Mouse (Mus musculus) 416B (cell line): Measurements from ENCODE around the gene Snai1.

Experiments
- DNase-seq: peaks from one replicate; pipeline ENCODE4 v3.0.0; 2011; ENCODE audit warnings: low read depth

The Snai1 gene

GRCm38 (mm10) chr2:167519606-167520252 is 18.3 kb upstream of the Snai1 start:
- DNase-seq: peak; percentile 44

GRCm38 (mm10) chr2:167528278-167528677 is 9.7 kb upstream of the Snai1 start:
- DNase-seq: no peak

DNA sequence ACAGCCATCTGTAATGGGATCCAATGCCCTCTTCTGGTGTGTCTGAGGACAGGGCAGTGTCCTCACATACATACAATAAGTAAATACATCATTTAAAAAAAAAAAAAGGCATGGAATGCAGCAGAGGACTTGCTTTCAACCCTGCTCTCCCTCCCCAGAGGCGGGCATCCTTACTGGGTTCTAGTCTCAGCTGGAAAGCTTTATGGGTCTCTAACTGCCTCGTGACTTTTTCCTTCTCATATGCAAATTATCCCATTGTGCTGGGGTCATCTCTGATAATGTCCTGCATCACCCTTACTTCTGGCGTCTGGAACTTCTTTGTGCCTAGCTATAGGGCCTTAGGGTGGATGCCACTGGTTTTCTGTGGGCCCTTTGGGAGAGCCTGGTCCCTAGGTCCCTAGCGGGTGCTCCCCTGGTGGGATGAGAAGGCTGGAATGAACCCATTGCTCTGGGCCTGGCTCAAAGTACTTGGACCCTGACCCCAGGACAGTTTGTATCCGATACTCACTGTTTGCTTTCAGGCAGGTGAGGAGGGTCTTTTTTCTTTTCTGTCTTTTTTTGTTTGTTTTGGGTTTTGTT is 8.0 kb upstream of the Snai1 start:
- no peak for DNase-seq

GRCm38 (mm10) chr2:167530536-167530935 is 7.5 kb upstream of the Snai1 start:
- no peak for DNase-seq

DNA sequence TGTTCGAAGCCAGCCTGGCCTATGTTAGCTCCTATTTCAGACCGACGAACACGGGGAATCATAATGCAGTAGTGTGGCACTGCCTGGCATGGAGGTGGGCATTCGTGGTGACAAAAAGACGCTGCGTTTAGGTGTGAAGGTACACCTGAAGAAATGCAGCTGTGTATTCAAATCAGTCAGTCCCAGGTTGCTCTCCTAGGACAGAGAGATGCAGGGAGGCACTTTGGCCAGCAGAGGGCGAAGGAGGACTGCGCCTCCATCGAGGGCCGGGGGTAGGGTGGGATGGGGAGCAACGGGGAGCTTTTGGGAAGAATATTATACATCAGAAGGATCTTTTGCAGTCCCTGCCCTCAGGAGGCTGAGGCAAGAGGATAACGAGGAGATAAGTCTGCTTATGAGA is 5.9 kb upstream of the Snai1 start:
- DNase-seq: peak; percentile 34

DNA sequence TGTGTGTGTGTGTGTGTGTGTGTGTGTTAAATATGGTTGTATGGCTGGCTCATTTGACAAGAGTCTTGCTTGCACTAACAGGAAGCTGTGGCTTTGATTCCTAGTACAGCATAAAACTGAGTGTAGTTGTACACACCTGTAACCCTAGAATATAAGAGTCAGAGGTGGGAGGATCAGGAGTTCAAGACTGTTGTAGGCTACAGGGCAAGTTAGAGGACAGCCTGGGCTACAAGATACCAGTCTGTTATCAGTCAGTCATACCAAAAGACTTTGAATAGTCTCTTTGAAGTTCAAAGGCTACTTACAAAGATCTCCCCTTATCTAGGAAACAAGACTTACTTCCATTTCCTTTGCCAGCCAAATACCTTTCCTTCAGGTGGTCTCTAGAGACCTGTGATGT is 4.1 kb upstream of the Snai1 start:
- DNase-seq: no peak

DNA sequence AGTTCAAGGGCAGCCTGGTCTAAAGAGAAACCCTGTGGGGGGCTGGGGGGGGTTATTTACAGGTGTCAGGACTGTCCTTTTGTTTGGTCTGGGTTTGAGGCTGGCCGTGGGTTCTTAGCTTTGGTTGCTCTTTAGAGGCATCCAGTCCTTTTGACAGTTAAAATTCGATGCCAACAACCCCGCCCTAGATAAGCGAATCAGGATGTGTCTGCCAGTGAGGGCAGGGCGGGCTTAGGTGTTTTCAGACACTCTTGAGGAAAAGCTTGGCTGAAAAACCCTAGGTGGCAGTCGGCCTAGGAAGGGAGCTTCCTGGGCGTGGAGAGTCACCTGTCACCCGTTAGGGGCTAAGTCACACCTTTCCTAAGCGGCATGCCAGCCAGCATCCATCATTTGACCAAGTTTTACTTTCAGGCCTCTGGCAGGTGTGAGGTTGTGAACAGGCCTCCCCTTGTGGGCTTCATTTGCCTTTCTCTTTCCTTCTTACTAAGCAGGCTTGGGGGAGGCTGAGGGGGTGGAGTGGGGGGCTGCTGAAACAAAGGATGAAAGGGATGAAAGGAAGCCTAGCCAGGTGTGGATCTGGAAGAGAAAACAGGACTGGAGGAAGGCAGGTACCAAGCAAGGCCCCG is 1.6 kb upstream of the Snai1 start:
- DNase-seq: no peak

DNA sequence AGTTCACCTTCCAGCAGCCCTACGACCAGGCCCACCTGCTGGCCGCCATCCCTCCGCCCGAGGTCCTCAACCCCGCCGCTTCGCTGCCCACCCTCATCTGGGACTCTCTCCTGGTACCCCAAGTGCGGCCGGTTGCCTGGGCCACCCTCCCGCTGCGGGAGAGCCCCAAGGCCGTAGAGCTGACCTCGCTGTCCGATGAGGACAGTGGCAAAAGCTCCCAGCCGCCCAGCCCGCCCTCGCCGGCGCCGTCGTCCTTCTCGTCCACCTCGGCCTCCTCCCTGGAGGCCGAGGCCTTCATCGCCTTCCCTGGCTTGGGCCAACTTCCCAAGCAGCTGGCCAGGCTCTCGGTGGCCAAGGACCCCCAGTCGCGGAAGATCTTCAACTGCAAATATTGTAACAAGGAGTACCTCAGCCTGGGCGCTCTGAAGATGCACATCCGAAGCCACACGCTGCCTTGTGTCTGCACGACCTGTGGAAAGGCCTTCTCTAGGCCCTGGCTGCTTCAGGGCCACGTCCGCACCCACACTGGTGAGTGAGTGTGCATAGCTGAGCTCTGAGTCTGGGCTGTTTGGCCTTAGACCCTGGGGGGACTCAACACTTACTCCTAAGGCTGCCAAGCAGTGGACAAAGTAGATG is 794 bp downstream of the Snai1 start:
- DNase-seq: no peak

DNA sequence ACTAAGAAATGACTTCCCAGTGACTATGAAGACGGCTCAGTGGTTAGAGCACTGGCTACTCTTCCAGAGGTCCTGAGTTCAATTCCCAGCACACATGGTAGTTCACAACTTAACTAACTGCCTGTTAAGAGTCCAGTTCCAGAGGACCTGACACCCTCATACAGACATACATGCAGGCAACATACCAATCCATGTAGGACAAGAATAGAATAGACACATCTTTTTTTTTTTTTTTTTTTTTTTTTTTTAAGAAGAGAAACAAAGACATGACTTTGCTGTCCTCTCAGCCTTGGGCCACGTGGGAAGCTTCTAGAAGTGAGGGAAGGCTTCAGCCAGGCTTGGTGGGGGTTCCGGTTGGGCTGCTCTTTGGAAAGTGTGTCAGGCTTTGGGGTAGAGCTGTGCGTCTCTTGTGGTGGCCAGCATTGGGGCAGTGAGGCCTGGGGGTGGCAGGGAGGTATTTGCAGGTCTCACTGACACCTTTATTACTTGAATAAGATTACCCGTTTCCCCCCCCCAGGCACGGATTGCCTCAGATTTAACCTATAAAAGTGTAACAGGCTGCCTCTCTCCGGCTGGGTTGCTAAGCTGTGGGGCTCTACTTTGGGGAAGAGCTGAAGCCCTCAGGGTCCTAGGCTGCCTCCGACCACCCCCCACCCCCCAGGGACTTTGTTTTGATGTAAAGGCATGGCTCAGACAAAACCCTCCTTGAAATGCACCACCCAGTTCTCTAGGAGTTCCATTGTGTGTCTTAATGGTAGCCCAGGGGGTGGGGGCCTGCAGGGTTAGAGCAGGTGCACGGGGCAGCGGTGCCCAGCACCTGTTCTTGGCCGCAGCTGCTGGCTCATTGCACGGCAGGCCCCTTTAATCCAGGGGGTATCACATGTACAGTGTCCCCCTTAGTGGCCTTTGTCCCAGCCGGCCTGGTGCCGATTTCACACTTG is 1.8 kb downstream of the Snai1 start:
- no peak for DNase-seq

DNA sequence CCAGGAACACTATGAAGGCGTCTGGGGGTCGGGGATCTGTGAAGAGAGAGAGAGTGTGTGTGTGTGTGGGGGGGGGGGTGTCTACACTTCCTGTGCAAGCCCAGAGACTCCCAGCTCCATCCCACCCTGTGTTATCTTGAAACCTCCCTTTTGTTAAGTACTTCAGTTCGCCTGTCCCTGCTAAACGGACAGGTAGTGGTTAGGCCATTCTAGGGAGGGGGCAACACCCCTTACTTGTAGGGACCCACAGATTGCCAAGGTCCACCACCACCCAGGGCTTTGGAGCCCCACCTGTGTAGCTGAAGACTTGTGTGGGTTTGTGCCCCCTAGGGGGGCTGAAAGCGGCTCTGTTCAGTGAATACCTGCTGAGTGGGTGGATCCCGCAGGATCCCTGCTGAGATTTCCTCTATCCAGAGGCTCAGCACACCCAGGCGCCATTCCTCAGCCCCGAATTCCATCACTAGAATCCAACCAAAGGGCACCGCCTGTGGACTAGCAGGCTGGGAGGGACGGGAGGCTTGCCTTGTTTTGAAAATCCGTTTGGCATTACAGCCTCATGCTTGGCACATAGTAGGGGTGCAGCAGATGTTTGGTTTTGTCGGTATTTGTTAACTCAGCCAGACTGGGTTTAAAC is 2.6 kb downstream of the Snai1 start:
- DNase-seq: no peak

GRCm38 (mm10) chr2:167541324-167541723 is 3.3 kb downstream of the Snai1 start:
- no peak for DNase-seq

DNA sequence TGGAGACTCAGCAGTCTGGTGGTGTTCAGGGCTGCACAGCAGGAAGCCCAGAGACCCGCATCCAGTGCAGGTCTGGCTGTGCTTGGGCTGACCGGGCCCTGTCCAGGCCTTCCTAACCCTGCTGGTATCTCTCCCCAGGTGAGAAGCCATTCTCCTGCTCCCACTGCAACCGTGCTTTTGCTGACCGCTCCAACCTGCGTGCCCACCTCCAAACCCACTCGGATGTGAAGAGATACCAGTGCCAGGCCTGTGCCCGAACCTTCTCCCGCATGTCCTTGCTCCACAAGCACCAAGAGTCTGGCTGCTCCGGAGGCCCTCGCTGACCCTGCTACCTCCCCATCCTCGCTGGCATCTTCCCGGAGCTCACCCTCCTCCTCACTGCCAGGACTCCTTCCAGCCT is 3.8 kb downstream of the Snai1 start:
- no peak for DNase-seq

GRCm38 (mm10) chr2:167542361-167542760 is 4.4 kb downstream of the Snai1 start:
- DNase-seq: no peak

- DNase-seq: no peak
These were observed 5.4 kb downstream of the Snai1 start for GRCm38 (mm10) chr2:167543121-167544003.

DNA sequence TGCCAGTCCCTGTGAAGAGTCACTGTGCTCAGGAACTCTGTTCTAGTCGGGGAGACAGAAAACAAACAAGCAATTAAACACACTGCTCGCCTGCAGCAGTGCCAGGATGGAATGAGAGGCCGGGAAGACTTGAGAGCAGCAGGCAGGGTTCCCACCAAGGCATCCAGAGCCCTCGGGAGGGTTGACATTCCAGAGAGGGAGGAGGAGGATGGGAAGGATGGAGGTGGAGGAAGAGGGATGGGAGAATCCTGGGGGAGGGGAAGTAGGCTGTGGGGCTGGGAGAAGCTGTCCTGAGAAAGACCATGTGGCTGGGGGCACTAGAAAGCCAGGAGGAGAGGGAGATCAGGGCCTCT is 6.0 kb downstream of the Snai1 start:
- no peak for DNase-seq

GRCm38 (mm10) chr2:167544456-167544855 is 6.5 kb downstream of the Snai1 start:
- no peak for DNase-seq

DNA sequence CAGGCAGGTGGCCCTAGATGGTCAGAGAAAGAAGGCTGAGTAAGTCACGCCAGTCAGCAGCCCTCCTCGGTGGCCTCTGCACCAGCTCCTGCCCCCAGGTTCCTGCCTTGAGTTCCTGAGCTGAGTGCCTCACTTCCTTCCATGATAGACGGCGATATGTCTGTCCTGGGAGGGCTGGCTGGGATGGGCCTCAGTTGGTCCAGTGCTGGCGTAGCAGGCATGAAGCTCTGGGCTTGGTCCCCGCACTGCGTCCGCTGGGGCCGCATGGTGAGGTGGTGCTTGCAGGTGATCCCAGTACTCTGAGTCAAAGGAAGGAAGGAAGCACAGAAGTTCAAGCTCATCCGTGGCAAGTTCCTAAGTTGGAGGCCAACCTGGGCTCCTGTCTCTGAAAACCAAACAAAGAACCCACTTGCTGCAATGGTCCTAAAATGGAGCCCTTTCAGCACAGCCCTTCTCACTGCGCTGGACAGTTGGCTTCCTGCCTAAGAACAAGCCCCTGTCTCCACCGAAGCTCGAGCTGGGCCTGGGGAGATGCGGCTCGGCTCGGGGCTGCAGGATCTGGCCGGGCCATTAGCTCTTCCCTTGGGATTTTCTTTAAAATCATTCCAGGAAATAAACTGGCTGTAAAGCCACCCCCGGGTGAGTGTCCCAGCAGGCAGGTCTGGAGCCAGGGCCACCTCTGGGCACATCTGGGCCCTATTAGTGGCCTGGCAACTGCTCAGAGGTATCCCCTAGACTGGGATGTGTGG is 8.6 kb downstream of the Snai1 start:
- DNase-seq: no peak

- no peak for DNase-seq
These were observed 9.4 kb downstream of the Snai1 start for GRCm38 (mm10) chr2:167547444-167547843.

DNA sequence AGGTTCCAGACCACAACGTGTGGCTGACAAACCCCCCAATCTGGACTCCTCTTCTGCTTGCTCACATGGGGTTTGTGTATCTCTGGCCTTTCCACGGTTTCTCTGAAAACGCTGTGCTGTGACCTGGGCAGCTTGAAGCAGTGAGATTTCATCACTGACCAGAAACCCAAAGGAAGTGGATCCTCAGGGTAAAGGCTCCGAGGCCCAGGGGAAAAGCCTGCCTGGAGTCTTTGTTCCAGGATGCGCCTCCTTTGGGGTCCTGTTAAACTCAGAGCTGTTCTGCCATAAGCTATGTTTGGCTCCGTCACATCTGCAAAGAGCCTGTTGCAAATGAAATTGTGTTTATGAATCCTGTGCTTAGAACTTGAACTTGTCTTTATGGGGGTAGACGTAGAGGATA is 11.0 kb downstream of the Snai1 start:
- no peak for DNase-seq

- no peak for DNase-seq
These were observed 12.4 kb downstream of the Snai1 start for GRCm38 (mm10) chr2:167550341-167550854.
